Mouse (Mus musculus) CH12.LX (cell line): ENCODE data around the gene Zkscan14. TPM values are rescaled to one million over a fixed set of nuclear protein-coding genes. Genes with fewer than 3 reads are reported as not detected.

ENCODE experiments used
- DNase-seq: peaks from one replicate; pipeline ENCODE4 v3.0.0-alpha.2; 2013; ENCODE audit errors: extremely low read depth
- H3K27ac ChIP-seq: 2 replicates; pipeline ENCODE4 v1.5.1; 2012; ENCODE audit warnings: low read depth, mild to moderate bottlenecking, control low read depth, moderate library complexity; ENCODE audit not compliant: insufficient read depth
- H3K27me3 ChIP-seq: replicated peaks from 2 replicates; pipeline ENCODE3; 2012; ENCODE audit warnings: inconsistent platforms
- H3K36me3 ChIP-seq, 2 experiments: replicated peaks in 1 of 2; 2 replicates each; pipeline versions ENCODE3 to v1.6.1; 2012; ENCODE audit warnings: inconsistent platforms in 1 of 2, low read length in 1 of 2, mild to moderate bottlenecking in 1 of 2, mixed read lengths in 1 of 2, moderate library complexity in 1 of 2; ENCODE audit not compliant: control insufficient read depth in 1 of 2, insufficient read depth in 1 of 2
- H3K4me1 ChIP-seq, 2 experiments: 2 replicates each; pipeline ENCODE4 v1.6.1; 2012; ENCODE audit warnings: inconsistent platforms in 1 of 2, moderate library complexity in 1 of 2; ENCODE audit not compliant: insufficient read depth in 2 of 2, control insufficient read depth in 1 of 2
- H3K4me2 ChIP-seq: 2 replicates; pipeline ENCODE4 v1.6.1; 2012; ENCODE audit warnings: low read depth, mild to moderate bottlenecking, control low read depth; ENCODE audit not compliant: poor library complexity, insufficient read depth, severe bottlenecking
- H3K4me3 ChIP-seq, 3 experiments: fragments of 150-350 bp in 1 of 3; sonication (generic) in 1 of 3; replicated peaks in 1 of 3; 2 replicates each; pipeline versions ENCODE3 to v1.5.1; 2011 to 2012; ENCODE audit warnings: low read depth in 2 of 3, low read length in 2 of 3, mild to moderate bottlenecking in 2 of 3, moderate library complexity in 2 of 3, control low read depth in 1 of 3, improper control_type of control experiment in 1 of 3, inconsistent platforms in 1 of 3, mixed read lengths in 1 of 3; ENCODE audit not compliant: poor library complexity in 1 of 3
- H3K79me2 ChIP-seq: replicated peaks from 2 replicates; pipeline ENCODE4 v1.6.1; 2012; ENCODE audit warnings: mild to moderate bottlenecking, moderate library complexity; ENCODE audit not compliant: control insufficient read depth, poor library complexity, insufficient read depth, severe bottlenecking; ENCODE audit errors: extremely low read depth
- H3K9ac ChIP-seq: 2 replicates; pipeline ENCODE4 v1.6.1; 2012; ENCODE audit warnings: low read depth, mild to moderate bottlenecking, control low read depth, moderate library complexity; ENCODE audit not compliant: insufficient read depth
- H3K9me3 ChIP-seq: replicated peaks from 2 replicates; pipeline ENCODE3; 2012; ENCODE audit warnings: low read length, inconsistent platforms, mixed read lengths
- BHLHE40 ChIP-seq: IDR thresholded peaks from 2 replicates; pipeline ENCODE4 v1.6.1; 2011; ENCODE audit warnings: mild to moderate bottlenecking, low read depth, low read length, improper control_type of control experiment
- CHD1 ChIP-seq: IDR thresholded peaks from 2 replicates; pipeline ENCODE4 v1.6.1; 2012; ENCODE audit warnings: low read depth, low read length, improper control_type of control experiment, inconsistent platforms
- CTCF ChIP-seq, 2 experiments: IDR thresholded peaks in 1 of 2; conservative IDR thresholded peaks in 1 of 2; 2 replicates each; pipeline ENCODE4 v1.5.1; 2011 to 2012; ENCODE audit warnings: low read depth in 2 of 2, low read length in 2 of 2, improper control_type of control experiment in 1 of 2, inconsistent platforms in 1 of 2, mild to moderate bottlenecking in 1 of 2, moderate library complexity in 1 of 2
- E2F4 ChIP-seq: IDR thresholded peaks from 2 replicates; pipeline ENCODE4 v1.6.1; 2011; ENCODE audit warnings: low read depth, low read length, improper control_type of control experiment; ENCODE audit not compliant: insufficient replicate concordance
- ELF1 ChIP-seq: IDR thresholded peaks from 2 replicates; pipeline ENCODE4 v1.6.1; 2014; ENCODE audit warnings: low read depth, mild to moderate bottlenecking, inconsistent platforms, low read length, improper control_type of control experiment
- EP300 ChIP-seq: IDR thresholded peaks from 2 replicates; pipeline ENCODE4 v1.6.1; 2011; ENCODE audit warnings: low read length, improper control_type of control experiment
- ETS1 ChIP-seq: conservative IDR thresholded peaks from 2 replicates; pipeline ENCODE4 v1.6.1; 2012; ENCODE audit warnings: low read depth, mild to moderate bottlenecking, inconsistent platforms, low read length, improper control_type of control experiment, moderate library complexity
- HCFC1 ChIP-seq: IDR thresholded peaks from 2 replicates; pipeline ENCODE4 v1.6.1; 2012; ENCODE audit warnings: low read depth, mild to moderate bottlenecking, inconsistent platforms, low read length, improper control_type of control experiment
- IRF4 ChIP-seq: IDR thresholded peaks from 2 replicates; pipeline ENCODE4 v1.6.1; 2014; ENCODE audit warnings: low read depth, mild to moderate bottlenecking, inconsistent platforms, low read length, improper control_type of control experiment
- JUN ChIP-seq: IDR thresholded peaks from 2 replicates; pipeline ENCODE4 v1.6.1; 2011; ENCODE audit warnings: low read depth, mild to moderate bottlenecking, low read length, improper control_type of control experiment, moderate library complexity; ENCODE audit not compliant: insufficient read depth
- KAT2A ChIP-seq: IDR thresholded peaks from 2 replicates; pipeline ENCODE4 v1.6.1; 2012; ENCODE audit warnings: low read length, improper control_type of control experiment, inconsistent platforms; ENCODE audit not compliant: insufficient replicate concordance
- MAX ChIP-seq: IDR thresholded peaks from 2 replicates; pipeline ENCODE4 v1.6.1; 2011; ENCODE audit warnings: low read length, improper control_type of control experiment
- MAZ ChIP-seq: IDR thresholded peaks from 2 replicates; pipeline ENCODE4 v1.6.1; 2012; ENCODE audit warnings: low read depth, mild to moderate bottlenecking, inconsistent platforms, low read length, improper control_type of control experiment, moderate library complexity
- MEF2A ChIP-seq: IDR thresholded peaks from 2 replicates; pipeline ENCODE4 v1.6.1; 2014; ENCODE audit warnings: low read depth, mild to moderate bottlenecking, inconsistent platforms, low read length, improper control_type of control experiment, borderline replicate concordance
- MXI1 ChIP-seq: IDR thresholded peaks from 2 replicates; pipeline ENCODE4 v1.6.1; 2011; ENCODE audit warnings: mild to moderate bottlenecking, low read depth, low read length, improper control_type of control experiment
- MYC ChIP-seq: IDR thresholded peaks from 2 replicates; pipeline ENCODE4 v1.6.1; 2011; ENCODE audit warnings: low read depth, mild to moderate bottlenecking, improper control_type of control experiment, low read length
- NRF1 ChIP-seq: IDR thresholded peaks from 2 replicates; pipeline ENCODE4 v1.6.1; 2014; ENCODE audit warnings: low read depth, mild to moderate bottlenecking, inconsistent platforms, low read length, improper control_type of control experiment, moderate library complexity
- PAX5 ChIP-seq: IDR thresholded peaks from 2 replicates; pipeline ENCODE4 v1.6.1; 2012; ENCODE audit warnings: low read length, inconsistent platforms, mixed read lengths
- POLR2A ChIP-seq: IDR thresholded peaks from 2 replicates; pipeline ENCODE4 v1.6.1; 2011; ENCODE audit warnings: low read depth, mild to moderate bottlenecking, improper control_type of control experiment, low read length
- RAD21 ChIP-seq: IDR thresholded peaks from 2 replicates; pipeline ENCODE4 v1.6.1; 2011; ENCODE audit warnings: low read depth, mild to moderate bottlenecking, low read length, improper control_type of control experiment, moderate library complexity
- TCF12 ChIP-seq: IDR thresholded peaks from 2 replicates; pipeline ENCODE4 v1.6.1; 2014; ENCODE audit warnings: low read depth, mild to moderate bottlenecking, inconsistent platforms, low read length, improper control_type of control experiment
- UBTF ChIP-seq: IDR thresholded peaks from 2 replicates; pipeline ENCODE4 v1.6.1; 2012; ENCODE audit warnings: low read depth, mild to moderate bottlenecking, inconsistent platforms, low read length, improper control_type of control experiment, moderate library complexity
- ZMIZ1 ChIP-seq: IDR thresholded peaks from 2 replicates; pipeline ENCODE4 v1.6.1; 2012; ENCODE audit warnings: low read depth, mild to moderate bottlenecking, inconsistent platforms, low read length, improper control_type of control experiment
- ZNF384 ChIP-seq: IDR thresholded peaks from 2 replicates; pipeline ENCODE4 v1.6.1; 2012; ENCODE audit warnings: low read depth, low read length, improper control_type of control experiment, inconsistent platforms
- dilution Hi-C: fragments of 300-500 bp; cut with MboI; formaldehyde crosslinking; loops from 2 replicates; pipeline ENCODE4 v1.14.3; 2020; ENCODE audit warnings: low sequenced_read_pairs; ENCODE audit not compliant: extremely low pct_unique_long_range_greater_than_20kb, extremely low pct_ligation_motif_present
- in situ Hi-C: fragments of 300-500 bp; cut with MboI; formaldehyde crosslinking; loops from 3 replicates; pipeline ENCODE4 v1.14.3; 2019; ENCODE audit warnings: low sequenced_read_pairs, low pct_ligation_motif_present, low pct_unique_long_range_greater_than_20kb, mixed read lengths
- polyA plus RNA-seq: library from polyadenylated mRNA; unstranded; fragments of >175 nt; gene quantifications from 2 replicates; pipeline ENCODE4 v1.2.1, GENCODE M21; 2012; ENCODE audit warnings: low read depth; ENCODE audit not compliant: insufficient read length
- total RNA-seq, 2 experiments: library from RNA; depleted of rRNA; stranded (reverse); fragments of 300-350 nt in 1 of 2; fragments of >200 nt in 1 of 2; gene quantifications; 2 replicates each; pipeline ENCODE4 v1.2.3; 2012 to 2014

Gene Zkscan14
- total and polyA plus RNA-seq, 3 experiments = 10.1 to 12.1 (median 10.7) TPM

DNA sequence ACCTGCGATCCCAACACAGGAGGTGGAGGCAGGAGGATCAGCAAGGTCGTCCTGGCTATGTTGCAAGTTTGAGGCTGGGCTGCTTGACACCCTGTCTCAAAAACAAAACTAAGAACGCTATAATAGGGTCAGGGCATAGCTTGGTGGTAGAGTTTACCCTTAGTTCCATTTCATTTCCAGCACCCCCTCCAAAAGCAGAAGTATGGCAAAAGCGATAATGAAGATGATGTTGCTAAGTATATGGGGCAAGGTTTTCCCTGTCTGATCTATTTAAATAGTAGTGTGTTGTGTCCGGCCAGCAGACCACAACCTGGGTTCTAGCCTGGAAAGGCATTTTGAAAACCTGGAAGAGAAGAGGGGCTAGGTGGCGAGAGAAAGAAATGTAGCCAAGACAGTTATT lies 6.3 kb upstream of the Zkscan14 start:
- TF ChIP-seq HCFC1 (no peak), TCF12 (no peak), UBTF (no peak), MYC (no peak), ETS1 (no peak), MAZ (no peak), CHD1 (no peak), KAT2A (no peak)
- TF ChIP-seq, all 38 proteins: peak for 0
- no peak overlapping the region for H3K4me2 ChIP-seq
- peaks cover 30 to 44% of the 10 kb centered on the region in 2 experiments for H3K36me3 ChIP-seq
- peaks cover 0 to 13% of the 10 kb centered on the region in 2 experiments; a peak in 2 of 4 replicates for H3K4me1 ChIP-seq
- in situ Hi-C loops = no loop called here
- H3K9ac ChIP-seq = no peak overlapping the region
- H3K27ac ChIP-seq = no peak overlapping the region
- DNase-seq = no peak
- H3K4me3 ChIP-seq = no peak overlapping the region
- H3K79me2 ChIP-seq = no peaks in the 10 kb centered on the region; the same call in 1 of the 2 replicates
- no peaks in the 10 kb centered on the region for H3K9me3 ChIP-seq
- H3K27me3 ChIP-seq = no peaks in the 10 kb centered on the region
- dilution Hi-C loops = no loop called here

DNA sequence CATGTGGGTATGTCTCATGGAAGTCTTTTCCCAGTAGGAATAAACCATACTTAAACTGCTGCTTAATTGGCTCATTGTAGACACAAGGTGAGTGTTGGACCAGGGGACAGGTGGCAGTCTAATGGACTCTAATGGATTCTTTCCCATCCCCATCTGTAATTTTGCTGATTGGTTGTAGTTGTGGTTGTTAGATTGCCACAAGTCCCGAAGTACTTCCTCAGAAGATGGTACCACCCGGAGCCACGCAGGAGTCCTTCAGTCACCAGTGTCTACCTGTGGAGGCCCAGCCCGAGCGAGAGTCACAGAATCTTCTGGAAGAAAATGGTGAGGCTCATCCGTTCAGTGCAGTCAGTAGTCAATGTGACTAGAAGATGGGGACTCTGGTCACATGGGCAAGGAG lies 5.7 kb upstream of the Zkscan14 start:
- DNase-seq = no peak
- no peaks in the 10 kb centered on the region for H3K9me3 ChIP-seq
- dilution Hi-C loops (no loop called here), in situ Hi-C loops (no loop called here)
- peaks cover 29 to 39% of the 10 kb centered on the region in 2 experiments for H3K36me3 ChIP-seq
- no peaks in the 10 kb centered on the region for H3K27me3 ChIP-seq
- H3K9ac ChIP-seq = no peak overlapping the region
- TF ChIP-seq IRF4 = no peak
- no peak for TF ChIP-seq ELF1
- no peak for TF ChIP-seq ZNF384
- TF ChIP-seq ZMIZ1 = no peak
- TF ChIP-seq MXI1 = no peak
- no peak for TF ChIP-seq NRF1
- TF ChIP-seq MAZ = no peak
- TF ChIP-seq, all 38 proteins: peak for 0
- H3K27ac ChIP-seq = no peak overlapping the region
- H3K79me2 ChIP-seq = no peaks in the 10 kb centered on the region; the same call in 1 of the 2 replicates
- no peak overlapping the region for H3K4me2 ChIP-seq
- H3K4me1 ChIP-seq = peaks cover 0 to 19% of the 10 kb centered on the region in 2 experiments; a peak in 2 of 4 replicates
- H3K4me3 ChIP-seq = no peak overlapping the region

DNA sequence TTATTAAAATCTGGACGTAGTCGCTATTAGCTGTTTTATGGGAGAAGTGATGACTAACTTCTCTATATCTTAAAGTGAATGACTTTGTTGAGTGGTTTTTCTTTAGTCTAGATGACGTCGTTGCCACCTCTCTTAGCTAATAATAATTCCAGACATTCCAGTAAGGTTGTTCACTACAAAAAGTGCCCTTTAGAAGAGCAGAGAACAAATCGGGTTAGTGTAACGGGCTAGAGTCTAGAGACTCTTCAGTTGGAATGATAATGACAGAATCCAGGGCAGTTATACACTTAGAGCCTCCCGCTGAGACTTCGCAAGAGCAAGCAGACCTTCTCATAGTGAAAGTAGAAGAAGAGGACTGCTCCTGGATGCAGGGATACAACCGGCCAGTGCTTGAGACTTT lies 3.4 kb upstream of the Zkscan14 start:
- peak overlapping the region; percentile 65 for H3K4me2 ChIP-seq
- H3K27me3 ChIP-seq = no peaks in the 10 kb centered on the region
- H3K9me3 ChIP-seq = no peaks in the 10 kb centered on the region
- no peak overlapping the region for H3K27ac ChIP-seq
- H3K4me3 ChIP-seq = peak overlapping the region; percentile 65 to 80 (median 66)
- TF ChIP-seq CTCF (conservative IDR thresholded peaks at IDR 0.05 in 1 of 2, IDR thresholded peaks at IDR 0.05 in 1 of 2; ENCODE audit: low read depth in 2 of 2, low read length in 2 of 2) = no peak
- TF ChIP-seq BHLHE40 = no peak
- no peak for TF ChIP-seq MAX
- TF ChIP-seq EP300 = no peak
- no peak for TF ChIP-seq MEF2A
- no peak for TF ChIP-seq RAD21
- TF ChIP-seq E2F4 = no peak
- no peak for TF ChIP-seq POLR2A
- TF ChIP-seq HCFC1 = no peak
- no peak for TF ChIP-seq CHD1
- no peak for TF ChIP-seq ETS1
- no peak for TF ChIP-seq PAX5
- TF ChIP-seq IRF4 = no peak
- no peak for TF ChIP-seq JUN
- TF ChIP-seq, all 38 proteins: peak for 0
- Histone ChIP-seq H3K36me3 (peaks cover 10 to 16% of the 10 kb centered on the region in 2 experiments), H3K9ac (peak overlapping the region; percentile 85), H3K79me2 (peaks cover 12% of the 10 kb centered on the region), H3K4me1 (peaks cover 0 to 26% of the 10 kb centered on the region in 2 experiments; a peak in 2 of 4 replicates)
- dilution Hi-C loops (no loop called here), in situ Hi-C loops (no loop called here)
- DNase-seq = no peak
